Mouse (Mus musculus): Measurements from ENCODE around the gene Degs2.
A peak's percentile ranks its signal among the peaks of the same experiment; 100 is the strongest.

Degs2 gene

GRCm38 (mm10) chr12:108700037-108700436, 2.1 kb downstream of the Degs2 start:
- ATAC-seq (ENCODE audit: low TSS enrichment), result no peak

GRCm38 (mm10) chr12:108699576-108699975, 2.5 kb downstream of the Degs2 start:
- ATAC-seq (ENCODE audit: low TSS enrichment), result no peak

GRCm38 (mm10) chr12:108698697-108699471, 3.2 kb downstream of the Degs2 start:
- no peak for ATAC-seq (ENCODE audit: low TSS enrichment)

- ATAC-seq (ENCODE audit: low TSS enrichment), result no peak
Observed at GRCm38 (mm10) chr12:108694223-108694622, 7.9 kb downstream of the Degs2 start.

GRCm38 (mm10) chr12:108693592-108693991, 8.5 kb downstream of the Degs2 start:
- ATAC-seq (ENCODE audit: low TSS enrichment), result no peak

DNA sequence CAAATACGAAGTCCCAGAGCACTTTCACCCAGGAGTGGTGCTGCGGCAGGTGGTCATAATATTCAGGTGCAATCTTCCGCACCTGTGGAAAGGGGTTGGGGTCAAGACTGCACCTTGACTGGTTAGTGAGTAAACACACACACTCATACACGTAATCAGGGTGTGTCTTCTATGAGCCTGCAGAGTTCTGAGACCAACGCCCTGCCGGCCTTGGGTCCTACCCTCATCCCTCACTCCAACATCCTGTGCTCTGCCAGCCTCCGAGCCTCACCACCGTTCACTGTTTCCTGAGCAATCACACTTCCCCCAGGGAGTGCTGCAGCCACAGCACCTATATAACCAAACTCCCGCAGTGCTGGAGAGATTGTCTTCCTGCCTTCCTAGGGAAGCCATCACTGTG, 11.6 kb downstream of the Degs2 start:
- no peak for ATAC-seq (ENCODE audit: low TSS enrichment)

- no peak for ATAC-seq (ENCODE audit: low TSS enrichment)
Observed at GRCm38 (mm10) chr12:108689167-108689566, 12.9 kb downstream of the Degs2 start.

- ATAC-seq (ENCODE audit: low TSS enrichment), result no peak
Observed at GRCm38 (mm10) chr12:108686926-108687325, 15.2 kb downstream of the Degs2 start.

- ATAC-seq (ENCODE audit: low TSS enrichment), result peak; percentile 34; the same call in 1 of the 2 replicates
Observed at GRCm38 (mm10) chr12:108686463-108686862, 15.7 kb downstream of the Degs2 start.

DNA sequence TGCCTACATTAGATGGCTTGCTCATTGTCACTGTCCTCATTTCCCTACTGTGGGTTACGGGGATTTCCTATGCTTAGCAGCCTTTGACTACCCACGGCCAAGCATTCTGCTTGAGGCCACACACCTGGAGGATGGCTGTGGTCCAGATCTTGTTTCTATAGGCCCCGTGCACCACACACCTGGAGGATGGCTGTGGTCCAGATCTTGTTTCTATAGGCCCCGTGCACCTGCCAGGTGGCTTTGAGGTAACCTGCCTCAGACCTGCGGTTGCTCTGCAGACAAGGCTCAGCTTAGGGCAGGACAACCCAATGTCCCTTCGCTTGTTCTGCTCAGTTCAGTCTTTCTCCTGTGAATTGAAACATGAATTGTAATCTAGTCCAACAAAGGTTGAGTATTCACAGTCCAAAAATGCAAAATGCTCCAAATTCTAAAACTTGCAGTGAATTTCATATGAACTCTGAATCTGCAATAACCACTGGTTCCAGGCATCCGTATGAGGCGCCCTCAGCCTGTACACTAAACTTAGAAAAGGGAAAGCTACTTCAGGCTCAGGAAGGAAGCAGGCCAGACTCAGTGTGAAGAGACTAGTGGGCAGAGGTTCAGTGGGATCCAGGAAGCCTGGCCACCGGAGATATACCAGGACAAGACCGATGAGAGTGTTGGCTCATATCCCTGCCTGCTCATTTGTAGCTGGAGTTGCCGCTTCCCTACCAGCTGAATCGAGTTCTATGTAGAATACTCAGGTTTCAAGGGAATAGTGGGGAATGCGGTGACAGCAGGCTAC, 19.7 kb downstream of the Degs2 start:
- peak; percentile 55 for ATAC-seq (ENCODE audit: low TSS enrichment)

GRCm38 (mm10) chr12:108680861-108681260, 21.3 kb downstream of the Degs2 start:
- ATAC-seq (ENCODE audit: low TSS enrichment), result no peak

GRCm38 (mm10) chr12:108678366-108678765, 23.7 kb downstream of the Degs2 start:
- no peak for ATAC-seq (ENCODE audit: low TSS enrichment)

- ATAC-seq (ENCODE audit: low TSS enrichment), result no peak
Observed at GRCm38 (mm10) chr12:108677116-108677515, 25.0 kb downstream of the Degs2 start.

DNA sequence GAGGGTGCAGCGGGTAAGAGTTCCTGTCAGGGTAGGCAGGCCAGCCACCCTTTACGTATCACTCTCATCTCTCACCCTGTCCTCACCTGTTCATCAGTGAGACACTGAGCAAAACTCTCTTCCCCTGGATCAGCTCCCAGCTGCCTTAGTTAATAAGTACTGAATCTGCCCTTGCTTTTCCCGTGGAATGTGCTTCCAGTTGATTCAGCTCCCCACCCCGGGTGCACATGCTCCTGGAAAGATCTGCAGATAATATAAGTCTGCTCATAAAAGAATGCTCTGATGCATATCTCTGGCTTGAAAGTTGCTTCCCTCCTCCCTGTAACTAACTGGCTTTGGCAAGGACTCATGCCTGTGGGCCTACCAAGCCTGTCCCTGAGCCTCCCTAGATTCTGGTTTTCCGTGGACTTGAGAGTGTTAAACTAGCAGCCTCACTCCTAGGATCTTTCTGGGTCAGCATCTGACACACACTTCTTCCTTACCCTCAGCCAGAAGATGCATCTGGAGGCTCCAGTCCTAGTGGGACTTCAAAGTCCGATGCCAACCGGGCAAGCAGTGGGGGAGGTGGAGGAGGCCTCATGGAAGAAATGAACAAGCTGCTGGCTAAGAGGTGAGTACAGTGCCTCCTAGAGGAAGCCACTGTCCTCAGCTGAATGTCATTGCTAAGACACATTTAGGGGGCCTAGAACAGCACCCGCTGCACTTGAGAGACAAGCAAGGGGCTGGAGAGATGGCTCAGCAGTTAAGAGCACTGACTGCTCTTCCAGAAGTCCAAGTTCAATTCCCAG, 26.3 kb downstream of the Degs2 start:
- ATAC-seq (ENCODE audit: low TSS enrichment), result peak; percentile 36

- no peak for ATAC-seq (ENCODE audit: low TSS enrichment)
Observed at GRCm38 (mm10) chr12:108674916-108675315, 27.2 kb downstream of the Degs2 start.

DNA sequence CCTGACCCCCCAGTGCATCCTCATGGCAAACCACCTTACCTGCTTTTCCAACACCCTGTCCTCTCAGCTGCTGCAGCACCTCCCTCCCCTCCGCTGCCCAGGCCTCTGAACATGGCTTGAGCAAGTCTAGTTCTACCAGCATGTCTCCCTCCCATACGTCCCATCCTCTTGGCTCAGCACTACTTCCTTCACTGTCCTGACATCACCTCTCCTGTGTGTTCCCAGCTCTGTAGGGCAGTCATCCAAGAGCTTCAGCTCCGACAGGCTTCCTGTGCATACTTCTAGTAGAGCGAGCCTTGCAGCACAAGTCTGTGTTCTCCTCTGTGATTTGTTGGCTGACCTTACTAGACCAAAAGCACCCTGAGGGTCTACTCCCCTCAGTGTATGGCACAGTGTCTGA, 27.6 kb downstream of the Degs2 start:
- peak; percentile 91 for ATAC-seq (ENCODE audit: low TSS enrichment)

- no peak for ATAC-seq (ENCODE audit: low TSS enrichment)
Observed at GRCm38 (mm10) chr12:108673546-108673945, 28.6 kb downstream of the Degs2 start.

GRCm38 (mm10) chr12:108672908-108673307, 29.2 kb downstream of the Degs2 start:
- ATAC-seq (ENCODE audit: low TSS enrichment), result no peak

DNA sequence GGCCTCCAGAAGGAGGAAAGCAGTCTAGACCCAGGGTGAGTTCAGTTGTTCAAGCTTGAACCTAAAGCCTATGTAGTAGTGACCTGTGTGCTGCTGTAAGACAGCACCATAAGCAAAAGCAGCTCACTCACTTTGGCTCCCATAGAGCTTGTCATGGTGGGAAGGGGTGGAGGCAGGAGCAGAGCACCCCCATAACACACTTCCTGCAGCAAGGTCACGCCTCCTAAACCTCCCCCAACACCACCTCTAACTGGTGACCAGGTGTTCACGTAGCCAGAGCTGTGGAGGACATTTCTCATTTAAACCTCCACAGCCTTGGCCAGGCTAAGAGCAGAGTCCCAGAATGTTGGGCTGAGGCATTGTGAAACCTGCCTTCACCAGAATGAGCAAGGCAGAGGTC, 30.6 kb downstream of the Degs2 start:
- ATAC-seq (ENCODE audit: low TSS enrichment), result no peak

DNA sequence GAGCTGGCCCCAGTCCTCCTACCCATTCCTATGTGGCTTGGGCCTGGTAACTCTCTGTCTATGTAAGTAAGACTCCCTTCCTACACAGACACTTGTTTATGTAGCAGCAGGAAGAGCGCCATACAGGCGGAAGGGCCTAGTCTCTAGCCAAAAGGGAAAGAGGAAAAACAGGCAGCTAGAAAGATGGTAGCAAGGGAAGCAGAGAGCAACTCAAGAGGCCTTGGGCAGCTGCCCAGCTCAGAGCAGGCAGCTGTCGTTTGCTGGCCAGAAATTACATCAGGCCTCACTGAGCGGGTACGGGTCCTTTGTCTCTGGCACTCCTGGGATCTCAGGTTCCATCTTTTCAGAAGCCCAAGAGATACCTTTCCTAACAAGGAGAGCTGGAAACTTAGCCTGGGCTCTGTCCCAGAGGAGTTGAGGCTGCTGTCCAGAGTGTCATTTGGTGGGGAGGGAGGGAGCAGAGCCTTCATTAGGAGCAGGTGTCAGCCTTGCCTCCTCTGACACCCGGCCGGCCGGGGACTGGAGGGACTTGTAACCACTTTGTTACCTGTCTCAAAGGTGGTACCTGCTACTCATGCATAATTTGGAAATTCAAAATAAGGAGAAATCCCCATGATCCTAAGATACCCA, 33.4 kb downstream of the Degs2 start:
- ATAC-seq (ENCODE audit: low TSS enrichment), result no peak

- no peak for ATAC-seq (ENCODE audit: low TSS enrichment)
Observed at GRCm38 (mm10) chr12:108657350-108657749, 44.8 kb downstream of the Degs2 start.

All from frontal cortex, adult (tissue).